Mouse (Mus musculus) gastrocnemius, adult 2 months (tissue): ENCODE measurements around the gene Metrnl. TPM values are rescaled to one million over a fixed set of nuclear protein-coding genes. Genes with fewer than 3 reads are reported as not detected.

Experiments
- DNase-seq: peaks from one replicate; pipeline ENCODE4 v3.0.0; 2022
- H3K27ac ChIP-seq: fragments of 200-600 bp; 2 replicates; pipeline ENCODE4 v1.8.1; 2022; ENCODE audit warnings: mild to moderate bottlenecking
- H3K4me3 ChIP-seq: fragments of 200-600 bp; 2 replicates; pipeline ENCODE4 v1.8.1; 2022; ENCODE audit warnings: mild to moderate bottlenecking, moderate library complexity
- CTCF ChIP-seq: fragments of 200-600 bp; IDR thresholded peaks from 2 replicates; pipeline ENCODE4 v1.8.1; 2022; ENCODE audit warnings: antibody characterized with exemption, mild to moderate bottlenecking, moderate library complexity
- intact Hi-C: fragments of 180-260 bp; cut with DNase I; formaldehyde crosslinking; loops from one replicate; pipeline ENCODE4 v1.15.1; 2025
- total RNA-seq, 2 experiments: library from RNA; stranded (reverse); gene quantifications; 2 replicates each; pipeline ENCODE4 v1.2.3; 2021

Gene Metrnl
- total RNA-seq, 2 experiments from 2014 or later = 7.8 to 13.7 TPM

DNA sequence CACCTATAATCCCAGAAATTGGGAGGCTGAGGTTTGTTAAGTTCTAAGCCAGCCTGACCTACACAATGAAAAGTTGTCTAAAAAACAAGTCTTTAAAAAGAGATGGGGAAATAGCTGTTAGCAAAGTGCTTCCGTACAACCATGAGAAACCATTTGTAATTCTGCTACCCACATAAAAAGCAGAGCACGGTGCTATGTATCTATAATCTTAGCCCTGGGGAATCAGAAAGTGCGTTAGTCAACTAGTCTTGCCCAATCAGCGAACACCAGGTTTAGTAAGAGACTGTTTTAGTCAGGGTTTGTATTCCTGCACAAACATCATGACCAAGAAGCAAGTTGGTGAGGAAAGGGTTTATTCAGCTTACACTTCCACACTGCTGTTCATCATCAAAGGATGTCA is 33.8 kb upstream of the Metrnl start:
- H3K27ac ChIP-seq = no peak overlapping the region
- no peak for TF ChIP-seq CTCF
- no peak overlapping the region for H3K4me3 ChIP-seq
- no peak for DNase-seq
- intact Hi-C loops = no loop called here

DNA sequence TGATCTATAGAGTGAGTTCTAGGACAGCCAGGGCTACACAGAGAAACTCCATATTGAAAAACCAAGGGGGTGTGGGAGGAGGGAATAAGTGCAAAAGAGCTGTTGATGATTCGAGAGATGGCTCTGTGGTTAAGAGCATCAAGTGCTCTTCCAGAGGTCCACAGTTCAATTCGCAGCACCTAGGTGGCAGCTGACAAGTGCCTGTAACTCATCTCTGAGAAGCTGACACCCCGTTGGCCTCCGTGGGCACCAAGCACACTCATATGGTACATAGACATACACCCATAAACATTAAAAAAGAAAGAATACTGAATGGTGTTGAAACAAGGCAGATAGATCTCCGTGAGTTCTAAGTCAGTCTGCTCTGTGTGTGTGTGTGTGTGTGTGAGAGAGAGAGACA is 32.6 kb upstream of the Metrnl start:
- no peak overlapping the region for H3K4me3 ChIP-seq
- intact Hi-C loops = no loop called here
- H3K27ac ChIP-seq = no peak overlapping the region
- no peak for DNase-seq
- TF ChIP-seq CTCF = no peak

DNA sequence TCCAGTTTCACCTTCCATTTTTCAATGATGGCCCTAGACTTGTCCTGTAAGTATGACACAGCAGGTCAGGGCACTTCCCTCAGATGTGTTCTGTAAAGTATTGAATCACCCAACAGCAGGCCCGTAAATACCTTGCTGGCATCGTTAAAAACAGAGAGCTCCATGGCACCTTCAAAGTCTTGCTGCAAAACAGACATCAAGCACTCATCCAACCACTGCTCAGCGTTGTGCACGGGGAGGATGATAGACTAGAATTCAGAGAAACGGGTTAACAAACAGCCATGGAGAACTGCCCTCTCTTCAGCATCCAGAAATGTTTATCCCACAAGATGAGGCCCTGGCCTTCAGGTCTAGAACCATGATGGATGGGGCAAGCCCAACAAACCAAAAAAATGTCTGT is 30.4 kb upstream of the Metrnl start:
- H3K27ac ChIP-seq = no peak overlapping the region
- TF ChIP-seq CTCF = no peak
- no peak overlapping the region for H3K4me3 ChIP-seq
- intact Hi-C loops = no loop called here
- no peak for DNase-seq

DNA sequence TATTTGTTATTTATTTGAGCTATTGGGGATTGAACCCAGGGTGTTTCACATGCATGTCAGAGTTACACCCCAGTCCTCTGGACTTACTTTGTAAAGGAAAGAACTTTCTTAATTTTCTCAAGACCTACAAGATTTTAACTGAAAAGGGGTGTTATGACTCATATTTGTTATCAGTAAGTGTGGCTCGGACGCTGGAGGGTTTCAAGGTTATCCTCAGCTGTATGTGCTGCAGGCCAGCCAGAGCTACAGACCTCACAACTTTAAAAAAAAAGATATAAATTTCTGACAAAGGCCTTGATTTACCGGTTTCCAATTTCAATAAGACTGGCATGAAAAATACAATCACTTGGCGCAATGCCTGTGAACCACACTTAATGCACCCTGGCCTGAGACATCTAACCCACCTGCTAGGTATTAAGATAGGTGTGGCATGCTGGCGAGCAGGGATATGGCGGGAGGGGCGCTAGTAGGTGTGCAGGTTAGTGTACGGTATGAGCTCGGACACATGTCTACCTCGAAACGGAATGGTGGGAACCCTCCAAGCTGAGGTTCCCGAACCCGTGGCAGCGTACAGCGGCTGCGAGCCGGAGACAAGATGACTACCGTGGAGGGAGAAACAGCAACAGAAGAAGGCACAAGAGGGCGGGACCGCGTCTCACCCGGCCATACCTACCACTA is 28.9 kb upstream of the Metrnl start:
- peak overlapping the region; percentile 97 for H3K4me3 ChIP-seq
- no peak for TF ChIP-seq CTCF
- no peak for DNase-seq
- intact Hi-C loops = no loop called here
- H3K27ac ChIP-seq = peak overlapping the region; percentile 94

DNA sequence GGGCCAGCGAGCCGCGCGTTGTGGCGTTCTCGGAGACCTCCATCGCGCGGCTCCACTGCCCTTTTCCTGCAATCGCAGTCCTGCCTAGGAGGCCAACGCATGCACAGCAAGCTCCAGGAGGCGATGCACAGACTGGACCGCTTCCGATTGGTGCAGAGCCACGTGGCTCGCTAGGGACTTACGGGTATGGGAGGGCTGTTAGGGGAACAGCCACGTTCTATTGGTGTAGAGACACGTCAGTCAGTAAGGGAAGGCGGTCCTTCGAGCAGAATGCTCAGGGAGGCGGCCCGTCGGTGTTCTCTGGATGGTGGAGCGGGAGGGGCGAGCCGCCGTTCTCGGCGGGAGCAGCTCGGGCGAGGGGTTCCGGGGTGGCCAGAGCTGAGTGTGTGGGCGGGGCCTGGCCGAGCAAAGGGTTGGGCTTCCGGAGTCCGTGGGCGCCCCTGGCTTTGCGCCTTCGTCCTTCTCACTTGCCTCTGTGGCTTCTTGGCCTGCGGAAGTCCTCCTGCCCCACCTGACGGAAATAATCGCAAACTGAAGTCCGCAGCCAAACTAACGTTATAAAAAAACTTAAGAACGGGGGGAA is 28.3 kb upstream of the Metrnl start, which contains the start of gene B3gntl1:
B3gntl1 (minus strand) TSS at position 164 of the 583 bp plus-strand sequence.
- DNase-seq = peak; percentile 99
- peak within 1 kb of the TSS; percentile 97 for H3K4me3 ChIP-seq
- TF ChIP-seq CTCF = peak; percentile 42
- intact Hi-C loops = loop anchor here (1.0 kb wide), 1 partner anchor 29 kb away; no protein-coding TSS in a partner anchor
- H3K27ac ChIP-seq = peak within 1 kb of the TSS; percentile 94

DNA sequence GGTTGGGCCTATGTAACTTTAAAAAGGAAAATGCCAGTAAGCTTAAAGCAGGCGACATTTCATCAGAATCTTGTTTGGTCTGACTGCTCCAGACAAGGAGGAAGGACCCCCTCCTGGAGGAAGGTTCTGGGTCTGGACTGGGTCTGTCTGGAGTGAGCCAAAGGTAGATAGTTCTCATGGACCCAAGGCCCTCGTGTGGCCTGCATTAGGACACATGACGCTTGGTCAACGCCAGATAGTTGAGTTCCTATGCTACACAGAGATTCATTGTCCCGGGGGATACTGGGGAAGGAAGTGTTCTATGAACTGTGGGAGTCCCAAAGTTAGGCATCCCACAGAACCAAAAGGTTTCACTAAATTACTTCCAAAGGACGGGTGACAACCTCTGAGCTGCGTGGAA is 27.7 kb upstream of the Metrnl start:
- TF ChIP-seq CTCF = no peak
- no peak for DNase-seq
- Histone ChIP-seq H3K27ac (peak overlapping the region; percentile 94), H3K4me3 (peak overlapping the region; percentile 97)
- intact Hi-C loops = loop anchor here (1.0 kb wide), 1 partner anchor 29 kb away; no protein-coding TSS in a partner anchor

DNA sequence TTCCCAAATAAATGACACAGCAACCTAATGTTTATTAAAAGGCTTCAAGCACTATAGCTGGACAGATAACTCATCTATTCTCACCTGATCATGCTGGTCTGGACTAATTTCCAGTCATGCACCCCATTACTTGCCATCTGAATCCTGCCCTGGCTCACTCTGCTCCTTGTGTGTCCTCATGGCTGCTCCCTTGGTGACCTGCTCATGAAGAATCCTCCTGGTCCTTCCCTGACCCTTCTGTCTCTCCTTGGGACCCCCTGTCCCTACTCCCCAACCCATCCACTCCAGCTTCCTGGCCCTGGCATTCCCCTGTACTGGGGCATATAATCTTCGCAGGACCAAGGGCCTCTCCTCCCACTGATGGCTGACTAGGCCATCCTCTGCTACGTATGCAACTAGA is 24.5 kb upstream of the Metrnl start:
- TF ChIP-seq CTCF = no peak
- intact Hi-C loops = no loop called here
- Histone ChIP-seq H3K27ac (no peak overlapping the region), H3K4me3 (no peak overlapping the region)
- no peak for DNase-seq

DNA sequence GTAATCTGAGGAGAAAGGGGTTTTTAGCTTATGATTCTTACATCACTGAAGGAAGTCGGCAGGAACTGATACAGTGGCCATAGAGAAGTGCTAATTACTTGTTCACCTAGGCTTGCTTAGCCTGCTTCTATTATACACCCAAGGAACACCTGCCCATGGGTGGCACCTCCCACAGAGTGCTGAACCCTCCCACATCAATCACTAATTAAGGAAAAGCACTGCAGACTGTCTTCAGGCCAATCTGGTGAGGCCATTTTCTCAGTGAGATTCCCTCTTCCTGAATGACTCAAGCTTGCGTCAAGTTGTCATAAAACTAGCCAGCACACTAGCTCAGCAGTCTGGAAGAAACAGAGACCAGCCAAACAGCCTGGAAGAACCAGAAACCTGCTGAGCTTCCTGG is 21.8 kb upstream of the Metrnl start:
- intact Hi-C loops = no loop called here
- no peak for TF ChIP-seq CTCF

DNA sequence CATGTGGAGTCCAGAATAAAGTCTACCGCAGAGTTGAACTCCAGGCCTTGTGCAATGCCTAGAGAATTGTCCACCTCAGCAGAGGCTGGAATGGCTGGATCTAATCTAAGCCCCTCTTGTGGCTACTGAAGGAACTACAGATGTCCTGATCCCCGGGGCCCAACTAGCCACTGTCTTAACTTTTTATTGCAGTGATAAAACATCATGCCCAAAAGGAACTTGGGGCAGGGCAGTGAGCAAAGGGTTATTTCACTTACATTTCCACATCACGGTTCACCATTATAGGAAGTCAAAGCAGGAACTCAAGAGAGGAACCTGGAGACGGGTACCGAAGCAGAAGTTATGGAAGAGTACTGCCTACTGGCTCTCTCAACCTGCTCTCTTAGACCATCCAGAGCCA is 20.6 kb upstream of the Metrnl start:
- no peak overlapping the region for H3K4me3 ChIP-seq
- intact Hi-C loops = no loop called here
- peak; percentile 63 for TF ChIP-seq CTCF
- DNase-seq = peak; percentile 29
- H3K27ac ChIP-seq = no peak overlapping the region

More for the DNA sequence above, 21.8 kb upstream of the Metrnl start:
- DNase-seq = no peak
- Histone ChIP-seq H3K27ac (no peak overlapping the region), H3K4me3 (no peak overlapping the region)

DNA sequence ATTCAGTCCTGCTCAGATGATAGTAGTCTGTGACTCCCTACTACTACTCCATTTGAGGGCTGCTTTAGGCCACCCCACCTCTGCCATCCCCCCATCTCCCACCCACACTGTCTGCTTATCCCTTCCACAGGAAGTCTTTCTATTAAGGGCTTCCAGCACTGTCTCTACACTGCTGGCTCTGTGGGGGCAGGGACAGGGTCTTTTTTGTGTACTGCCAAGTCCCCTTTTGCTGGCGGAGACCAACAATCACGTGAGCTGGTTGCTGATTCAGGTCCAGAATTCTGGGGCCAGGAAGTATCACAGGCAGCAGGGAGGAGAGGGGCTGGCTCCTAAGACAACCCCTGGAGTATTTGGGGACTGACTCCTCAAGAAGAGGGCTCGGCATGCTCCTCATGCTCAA is 18.1 kb upstream of the Metrnl start:
- intact Hi-C loops = no loop called here
- H3K27ac ChIP-seq = no peak overlapping the region
- no peak for TF ChIP-seq CTCF
- H3K4me3 ChIP-seq = no peak overlapping the region
- no peak for DNase-seq

DNA sequence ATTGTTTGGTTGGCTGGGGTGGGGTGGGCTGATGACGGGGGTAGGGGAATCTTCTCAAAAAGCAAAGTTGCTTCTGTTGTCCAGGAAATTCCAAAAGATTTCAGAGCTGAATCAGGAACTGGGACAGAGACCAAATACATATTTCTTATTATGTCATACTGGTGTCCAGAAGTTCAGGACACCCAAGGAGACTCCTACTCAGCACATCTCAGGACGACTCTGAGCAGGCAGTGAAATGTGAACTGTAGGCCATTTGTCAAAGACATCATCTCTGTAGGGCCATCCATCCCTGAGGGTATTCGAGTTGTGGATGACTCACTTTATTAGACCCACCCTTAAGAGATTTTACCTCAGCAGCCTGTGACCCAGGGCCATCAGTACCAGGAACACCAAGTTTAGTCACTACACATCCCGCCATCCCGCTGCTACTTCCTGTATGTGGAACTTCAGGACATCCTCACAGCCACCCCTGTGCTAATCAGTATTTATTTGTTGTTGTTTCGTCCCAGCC is 15.8 kb upstream of the Metrnl start:
- no peak for TF ChIP-seq CTCF

DNA sequence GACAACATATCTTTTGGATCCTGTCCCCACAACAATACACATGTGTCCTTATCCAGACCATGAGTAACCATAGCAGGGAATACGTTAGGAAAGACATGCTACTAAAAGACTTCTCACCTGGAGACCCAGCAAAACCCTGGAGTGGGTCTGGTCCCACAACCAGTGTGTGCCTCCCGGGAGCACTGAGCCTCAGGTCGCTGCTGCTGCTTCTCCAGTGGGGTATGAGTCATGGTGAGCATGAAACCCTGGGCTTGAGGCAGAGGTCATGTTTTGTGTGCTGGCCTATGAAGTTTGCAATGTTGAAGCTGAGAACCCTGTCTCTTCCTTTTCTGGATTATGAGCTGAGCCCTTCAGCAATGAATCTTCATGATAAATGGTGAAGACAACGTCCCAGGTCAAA is 15.3 kb upstream of the Metrnl start:
- no peak for DNase-seq
- intact Hi-C loops = no loop called here
- Histone ChIP-seq H3K4me3 (no peak overlapping the region), H3K27ac (peak overlapping the region; percentile 76)
- TF ChIP-seq CTCF = no peak

More for the DNA sequence above, 15.8 kb upstream of the Metrnl start:
- DNase-seq = no peak
- Histone ChIP-seq H3K4me3 (no peak overlapping the region), H3K27ac (peak overlapping the region; percentile 76)
- intact Hi-C loops = no loop called here

DNA sequence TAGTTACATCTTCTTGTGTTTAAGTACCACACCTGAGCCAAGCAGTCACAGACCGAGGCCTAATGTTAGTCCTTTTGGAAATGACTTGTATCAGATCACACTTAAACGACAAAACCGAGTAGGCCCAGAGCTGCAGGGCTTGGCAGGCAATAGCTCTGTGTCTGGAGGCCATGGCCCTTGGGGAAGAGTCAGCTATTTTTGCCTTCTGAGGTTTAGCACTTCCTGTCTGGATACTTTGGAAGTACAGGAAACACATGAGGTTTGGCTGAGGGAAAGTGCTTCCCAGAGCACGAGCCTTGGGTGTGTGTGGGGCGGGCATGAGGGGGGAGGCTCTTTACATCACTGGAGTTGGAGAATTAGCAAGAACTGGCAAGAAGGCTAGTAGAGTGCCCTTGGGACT is 14.7 kb upstream of the Metrnl start:
- DNase-seq = no peak
- H3K4me3 ChIP-seq = no peak overlapping the region
- intact Hi-C loops = no loop called here
- H3K27ac ChIP-seq = peak overlapping the region; percentile 76
- no peak for TF ChIP-seq CTCF
